Comparison of ENCODE assay signal across 13 mouse cellular contexts in the genomic region with DNA sequence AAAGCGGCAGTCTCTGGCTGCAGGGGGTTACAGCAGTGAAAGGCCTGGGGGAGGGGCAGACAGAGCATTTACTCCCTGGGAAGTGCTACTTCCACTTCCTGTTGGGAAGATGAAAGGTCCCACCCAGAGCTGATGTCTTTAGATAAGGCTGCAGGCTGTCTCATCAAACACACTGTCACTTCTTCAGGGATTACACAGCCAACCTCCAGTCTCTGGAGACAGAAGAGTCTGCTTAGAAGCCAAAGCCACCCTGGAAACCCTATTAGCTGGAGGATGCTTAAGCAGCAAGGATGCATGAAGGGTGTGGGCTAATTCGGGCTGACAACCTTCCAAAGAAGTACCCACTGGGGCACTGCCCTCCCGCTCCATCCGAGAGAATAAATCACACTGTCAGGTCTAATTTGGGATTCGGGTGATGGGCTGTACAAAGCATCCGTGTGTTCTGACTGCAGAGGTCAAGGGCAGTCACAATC.
DNase-seq lines count a peak whose midpoint lies in the region; ATAC-seq and TF ChIP-seq lines count a peak whose summit lies in the region.
"Had no signal": no experiment of that assay in that cellular context is flagged by ENCODE, and none has a peak within 500 bp of the region (broad histone marks: within the 10 kb centered on the region; RNA-seq: fewer than 3 reads in every experiment).

No protein-coding gene starts in this region.

- H3K36me3 ChIP-seq in hindbrain, embryonic 10.5 days, result no peaks in the 10 kb centered on the region
- no peaks in the 10 kb centered on the region for H3K36me3 ChIP-seq in midbrain, embryonic 13.5 days

- H3K4me1 ChIP-seq in hindbrain, embryonic 10.5 days (replicated peaks), result peaks cover 45% of the 10 kb centered on the region
- H3K4me1 ChIP-seq in midbrain, embryonic 13.5 days (replicated peaks), result peaks cover 44% of the 10 kb centered on the region

- no peaks in the 10 kb centered on the region for H3K27me3 ChIP-seq in hindbrain, embryonic 10.5 days (ENCODE audit: insufficient read depth, poor library complexity, severe bottlenecking)
- 0 out of 2 replicates have a peak, but pooled peaks cover 10% of the 10 kb centered on the region for H3K27me3 ChIP-seq in midbrain, embryonic 13.5 days

- peak; percentile 48 for DNase-seq in embryo, embryonic 10 days (ENCODE audit: low spot score)
- DNase-seq in embryo, embryonic 9.5 days (ENCODE audit: extremely low spot score), result no peak
- DNase-seq in layer of hippocampus, adult 2 months (ENCODE audit: low spot score in 2 of 2), result no peak
- no peak for DNase-seq in layer of hippocampus, postnatal 25 days (ENCODE audit: extremely low spot score in 1 of 2, low spot score in 1 of 2)
- DNase-seq in hindbrain, embryonic 10.5 days (ENCODE audit: low spot score), result no peak
- DNase-seq in adipocyte (ENCODE audit: low spot score), result no peak
- no peak for DNase-seq in cerebellum, adult 8-10 months
- DNase-seq: adrenal gland, postnatal 14 days; cerebellum, adult 11-12 months; liver, postnatal 0 days; right cerebral cortex, postnatal 4 days had no signal

- WGBS in hindbrain, embryonic 10.5 days, result 8% methylated on average over 6 of the region's 6 CpGs
- 4% methylated on average over 6 of the region's 6 CpGs for WGBS in midbrain, embryonic 13.5 days

- ATAC-seq in midbrain, embryonic 13.5 days, result peak; percentile 55
- ATAC-seq: inflammation-experienced regulatory T-cells, adult 6 months; liver, postnatal 0 days had no signal

- no peak for TF ChIP-seq CTCF in layer of hippocampus, adult 2 months (conservative IDR thresholded peaks at IDR 0.05)

- H3K9ac ChIP-seq in midbrain, embryonic 13.5 days (replicated peaks), result no peak overlapping the region
- H3K9ac ChIP-seq: liver, postnatal 0 days had no signal

- no peak overlapping the region for H3K4me3 ChIP-seq in layer of hippocampus, adult 2 months
- H3K4me3 ChIP-seq in hindbrain, embryonic 10.5 days, result 0 out of 2 replicates have a peak overlapping the region, but pooled peaks have one; percentile 3
- H3K4me3 ChIP-seq in midbrain, embryonic 13.5 days (replicated peaks), result no peak overlapping the region

- H3K4me2 ChIP-seq in midbrain, embryonic 13.5 days (replicated peaks), result peak overlapping the region; percentile 11; the same call in 1 of the 2 replicates

- no peaks in the 10 kb centered on the region for H3K9me3 ChIP-seq in hindbrain, embryonic 10.5 days
- no peaks in the 10 kb centered on the region for H3K9me3 ChIP-seq in midbrain, embryonic 13.5 days

- peak overlapping the region; percentile 81 for H3K27ac ChIP-seq in layer of hippocampus, adult 2 months
- H3K27ac ChIP-seq in hindbrain, embryonic 10.5 days, result peak overlapping the region; percentile 20; the same call in 1 of the 2 replicates
- H3K27ac ChIP-seq in midbrain, embryonic 13.5 days, result peak overlapping the region; percentile 37

Comparison
In these comparisons a context has a peak if more than half of its experiments do, and no peak if none do; other contexts are left out.
1. H3K27ac ChIP-seq: peak in every context shown above with its lines; median percentile 81 in layer of hippocampus, adult 2 months; 37 in midbrain, embryonic 13.5 days; 20 in hindbrain, embryonic 10.5 days.